Mouse (Mus musculus) sigmoid colon, adult 10 weeks (tissue): Measurements from ENCODE around the gene Asb9. TPM values are rescaled to one million over a fixed set of nuclear protein-coding genes. Genes with fewer than 3 reads are reported as not detected.

ENCODE experiments used
- polyA plus RNA-seq: library from polyadenylated mRNA; stranded (reverse); fragments of 350-450 nt; fragmentation: Illumina TruSeq; extraction: RNeasy Lipid Tissue Mini Kit (QIAGEN cat#74804); gene quantifications from one replicate; pipeline ENCODE4 v1.2.3, GENCODE M21; 2014; ENCODE audit warnings: low read depth, low replicate concordance

Gene Asb9
- not detected for polyA plus RNA-seq

GRCm38 (mm10) chrX:164505709-164506498, at the start of gene Asb9:
TSS of gene Asb9 (plus strand) at chrX:164506327.

Other genes with a start within 250 kb of the Asb9 start
- 4.4 TPM for gene Bmx, start 248.1 kb upstream of the Asb9 start, polyA plus RNA-seq
- 9.7 TPM for gene Pir, start 237.0 kb upstream of the Asb9 start, polyA plus RNA-seq
- 3.4 TPM for gene Vegfd, start 132.9 kb upstream of the Asb9 start, polyA plus RNA-seq
- 69.9 TPM for gene Piga, start 86.5 kb upstream of the Asb9 start, polyA plus RNA-seq
- 17.4 TPM for gene Asb11, start 69.3 kb upstream of the Asb9 start, polyA plus RNA-seq